Mouse (Mus musculus): Measurements from ENCODE around the gene Arsg. TPM values are rescaled to one million over a fixed set of nuclear protein-coding genes. Genes with fewer than 3 reads are reported as not detected.

Gene Arsg
- polyA plus RNA-seq, 1 experiment from 2014 or later = 6.5 TPM

DNA sequence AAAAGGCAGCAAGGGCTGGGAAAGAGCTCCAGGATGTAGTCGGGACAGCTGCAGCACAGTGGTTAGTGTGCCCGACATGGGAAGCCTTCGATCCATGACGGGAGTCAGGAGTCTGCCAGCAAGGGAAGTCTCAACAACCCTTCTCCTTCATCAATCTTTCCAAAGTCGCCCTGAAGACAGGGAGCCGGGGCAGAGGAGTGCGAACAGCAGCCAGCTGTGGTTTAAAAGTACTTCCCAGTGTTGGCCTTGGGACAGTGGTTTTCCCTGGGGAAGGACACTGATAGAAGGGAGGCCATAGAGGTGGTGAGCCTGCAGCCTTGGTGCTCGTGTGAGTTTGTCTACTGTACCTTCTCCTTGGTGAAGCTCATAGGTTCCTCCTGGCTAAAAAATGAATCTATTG, 6.2 kb upstream of the Arsg start:
- H3K4me2 ChIP-seq (replicated peaks; ENCODE audit: low read depth, low read length) = no peak overlapping the region
- H3K27ac ChIP-seq (ENCODE audit: low read length) = no peak overlapping the region
- ATAC-seq (ENCODE audit: low FRiP score, low TSS enrichment) = no peak
- peaks cover 20% of the 10 kb centered on the region for H3K4me1 ChIP-seq (ENCODE audit: insufficient read depth, low read length)
- peaks cover 7% of the 10 kb centered on the region; the same call in 1 of the 2 replicates for H3K36me3 ChIP-seq (ENCODE audit: insufficient read depth, low read length)
- H3K27me3 ChIP-seq (ENCODE audit: insufficient read depth, low read length) = no peaks in the 10 kb centered on the region
- H3K9me3 ChIP-seq (ENCODE audit: low read length) = no peaks in the 10 kb centered on the region
- no peak overlapping the region for H3K9ac ChIP-seq (replicated peaks; ENCODE audit: low read length)
- 30% methylated on average over 8 of the region's 8 CpGs for WGBS
- no peak overlapping the region for H3K4me3 ChIP-seq (ENCODE audit: low read length)

DNA sequence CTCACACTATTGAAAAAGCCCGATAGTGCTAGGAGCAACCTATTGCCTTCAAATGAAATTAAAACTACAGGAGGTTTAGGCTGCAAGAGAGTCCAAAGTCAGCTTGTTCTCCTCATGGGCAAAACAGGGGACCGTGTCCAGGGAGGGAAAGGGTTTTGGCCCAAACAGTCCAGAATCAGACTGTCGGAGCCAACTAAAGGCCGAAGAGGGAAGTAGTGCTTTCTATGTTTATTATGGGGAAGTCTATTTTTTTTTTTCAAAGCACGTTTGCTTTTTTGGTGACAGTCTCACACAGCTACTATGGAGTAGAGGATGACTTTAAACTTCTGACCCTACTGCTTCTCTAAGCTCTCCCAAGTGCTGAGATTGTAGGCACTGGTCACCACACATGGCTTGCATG, 5.0 kb upstream of the Arsg start:
- H3K4me3 ChIP-seq (ENCODE audit: low read length) = no peak overlapping the region
- no peaks in the 10 kb centered on the region for H3K36me3 ChIP-seq (ENCODE audit: insufficient read depth, low read length)
- ATAC-seq (ENCODE audit: low FRiP score, low TSS enrichment) = no peak
- no peak overlapping the region for H3K27ac ChIP-seq (ENCODE audit: low read length)
- no peaks in the 10 kb centered on the region for H3K27me3 ChIP-seq (ENCODE audit: insufficient read depth, low read length)
- no peak overlapping the region for H3K9ac ChIP-seq (replicated peaks; ENCODE audit: low read length)
- H3K4me2 ChIP-seq (replicated peaks; ENCODE audit: low read depth, low read length) = no peak overlapping the region
- 85% methylated on average over 5 of the region's 5 CpGs for WGBS
- peaks cover 20% of the 10 kb centered on the region for H3K4me1 ChIP-seq (ENCODE audit: insufficient read depth, low read length)
- no peaks in the 10 kb centered on the region for H3K9me3 ChIP-seq (ENCODE audit: low read length)

GRCm38 (mm10) chr11:109470170-109470569, 3.0 kb upstream of the Arsg start:
- H3K36me3 ChIP-seq (ENCODE audit: insufficient read depth, low read length) = no peaks in the 10 kb centered on the region
- H3K4me2 ChIP-seq (replicated peaks; ENCODE audit: low read depth, low read length) = no peak overlapping the region
- no peaks in the 10 kb centered on the region for H3K9me3 ChIP-seq (ENCODE audit: low read length)
- WGBS = 54% methylated on average over 9 of the region's 9 CpGs
- no peak overlapping the region for H3K27ac ChIP-seq (ENCODE audit: low read length)
- H3K4me1 ChIP-seq (ENCODE audit: insufficient read depth, low read length) = peaks cover 25% of the 10 kb centered on the region
- H3K27me3 ChIP-seq (ENCODE audit: insufficient read depth, low read length) = no peaks in the 10 kb centered on the region
- H3K9ac ChIP-seq (replicated peaks; ENCODE audit: low read length) = no peak overlapping the region
- ATAC-seq (ENCODE audit: low FRiP score, low TSS enrichment) = no peak
- H3K4me3 ChIP-seq (ENCODE audit: low read length) = no peak overlapping the region

- no peaks in the 10 kb centered on the region for H3K27me3 ChIP-seq (ENCODE audit: insufficient read depth, low read length)
- H3K4me2 ChIP-seq (replicated peaks; ENCODE audit: low read depth, low read length) = peak overlapping the region; percentile 95
- H3K9ac ChIP-seq (replicated peaks; ENCODE audit: low read length) = peak overlapping the region; percentile 91; the same call in 1 of the 2 replicates
- peak overlapping the region; percentile 75 for H3K4me3 ChIP-seq (ENCODE audit: low read length)
- no peaks in the 10 kb centered on the region for H3K9me3 ChIP-seq (ENCODE audit: low read length)
- no peak for ATAC-seq (ENCODE audit: low FRiP score, low TSS enrichment)
- no peaks in the 10 kb centered on the region for H3K36me3 ChIP-seq (ENCODE audit: insufficient read depth, low read length)
- peaks cover 25% of the 10 kb centered on the region for H3K4me1 ChIP-seq (ENCODE audit: insufficient read depth, low read length)
- WGBS = 24% methylated on average over 15 of the region's 15 CpGs
- H3K27ac ChIP-seq (ENCODE audit: low read length) = no peak overlapping the region
These were observed 2.0 kb upstream of the Arsg start for GRCm38 (mm10) chr11:109470921-109471861.

- H3K27ac ChIP-seq (ENCODE audit: low read length) = peak overlapping the region; percentile 85
- peak overlapping the region; percentile 91 for H3K9ac ChIP-seq (replicated peaks; ENCODE audit: low read length)
- peak overlapping the region; percentile 95 for H3K4me2 ChIP-seq (replicated peaks; ENCODE audit: low read depth, low read length)
- peak overlapping the region; percentile 75 for H3K4me3 ChIP-seq (ENCODE audit: low read length)
- H3K36me3 ChIP-seq (ENCODE audit: insufficient read depth, low read length) = no peaks in the 10 kb centered on the region
- ATAC-seq (ENCODE audit: low FRiP score, low TSS enrichment) = no peak; the same call in 1 of the 2 replicates
- H3K9me3 ChIP-seq (ENCODE audit: low read length) = no peaks in the 10 kb centered on the region
- peaks cover 22% of the 10 kb centered on the region for H3K4me1 ChIP-seq (ENCODE audit: insufficient read depth, low read length)
- WGBS = 0% methylated on average over 33 of the region's 33 CpGs
- H3K27me3 ChIP-seq (ENCODE audit: insufficient read depth, low read length) = no peaks in the 10 kb centered on the region
These were observed 943 bp upstream of the Arsg start for GRCm38 (mm10) chr11:109472171-109472691.

GRCm38 (mm10) chr11:109472821-109473170, 378 bp upstream of the Arsg start:
- Histone ChIP-seq H3K4me1 (ENCODE audit: insufficient read depth, low read length) (peaks cover 22% of the 10 kb centered on the region), H3K9me3 (ENCODE audit: low read length) (no peaks in the 10 kb centered on the region), H3K4me2 (replicated peaks; ENCODE audit: low read depth, low read length) (peak overlapping the region; percentile 95), H3K4me3 (ENCODE audit: low read length) (peak overlapping the region; percentile 75), H3K9ac (replicated peaks; ENCODE audit: low read length) (peak overlapping the region; percentile 91), H3K27me3 (ENCODE audit: insufficient read depth, low read length) (no peaks in the 10 kb centered on the region), H3K36me3 (ENCODE audit: insufficient read depth, low read length) (no peaks in the 10 kb centered on the region), H3K27ac (ENCODE audit: low read length) (peak overlapping the region; percentile 85)
- 0% methylated on average over 12 of the region's 13 CpGs for WGBS
- peak; percentile 33; the same call in 1 of the 2 replicates for ATAC-seq (ENCODE audit: low FRiP score, low TSS enrichment)

DNA sequence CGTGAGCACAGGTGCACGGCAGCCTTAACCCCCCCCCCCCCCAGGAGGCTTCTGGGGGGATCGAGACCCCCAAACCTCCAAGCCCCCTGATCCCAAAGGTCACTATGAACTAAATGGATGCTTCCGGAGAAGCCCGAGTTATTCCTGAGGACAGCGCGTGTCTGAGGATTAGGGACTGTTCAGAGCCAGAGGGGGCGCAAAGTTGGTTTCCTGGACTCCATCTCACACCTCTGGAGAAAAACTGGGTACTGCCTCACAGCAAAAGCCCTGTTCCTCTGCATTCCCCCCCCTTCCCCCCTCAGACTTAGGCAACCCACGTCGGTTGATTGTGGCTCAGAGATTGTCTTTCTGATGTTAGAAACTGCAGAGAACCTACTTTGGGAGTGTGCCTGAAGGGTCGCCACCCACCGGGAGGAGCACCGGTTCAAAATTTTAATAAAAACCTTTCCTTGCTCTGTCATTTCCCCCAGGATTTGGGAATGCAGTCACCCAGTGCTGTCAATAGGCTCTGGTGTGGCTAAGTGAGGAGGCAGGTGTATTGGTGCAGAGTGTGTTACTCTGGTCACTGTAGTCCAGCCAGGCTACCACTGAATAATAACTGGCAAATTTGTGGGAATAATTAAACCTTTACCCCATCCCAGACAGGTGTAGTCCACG, 1.0 kb downstream of the Arsg start:
- Histone ChIP-seq H3K4me3 (ENCODE audit: low read length) (peak overlapping the region; percentile 75), H3K27ac (ENCODE audit: low read length) (peak overlapping the region; percentile 85; the same call in 1 of the 2 replicates), H3K4me2 (replicated peaks; ENCODE audit: low read depth, low read length) (peak overlapping the region; percentile 95), H3K9ac (replicated peaks; ENCODE audit: low read length) (peak overlapping the region; percentile 91), H3K36me3 (ENCODE audit: insufficient read depth, low read length) (no peaks in the 10 kb centered on the region), H3K27me3 (ENCODE audit: insufficient read depth, low read length) (no peaks in the 10 kb centered on the region), H3K9me3 (ENCODE audit: low read length) (no peaks in the 10 kb centered on the region), H3K4me1 (ENCODE audit: insufficient read depth, low read length) (peaks cover 26% of the 10 kb centered on the region)
- WGBS = 14% methylated on average over 14 of the region's 14 CpGs
- ATAC-seq (ENCODE audit: low FRiP score, low TSS enrichment) = peak; percentile 14; the same call in 1 of the 2 replicates

- no peaks in the 10 kb centered on the region for H3K27me3 ChIP-seq (ENCODE audit: insufficient read depth, low read length)
- no peaks in the 10 kb centered on the region for H3K36me3 ChIP-seq (ENCODE audit: insufficient read depth, low read length)
- peaks cover 26% of the 10 kb centered on the region for H3K4me1 ChIP-seq (ENCODE audit: insufficient read depth, low read length)
- H3K27ac ChIP-seq (ENCODE audit: low read length) = no peak overlapping the region
- 86% methylated on average over 13 of the region's 13 CpGs for WGBS
- no peak overlapping the region for H3K9ac ChIP-seq (replicated peaks; ENCODE audit: low read length)
- no peak overlapping the region for H3K4me3 ChIP-seq (ENCODE audit: low read length)
- no peak overlapping the region for H3K4me2 ChIP-seq (replicated peaks; ENCODE audit: low read depth, low read length)
- no peaks in the 10 kb centered on the region for H3K9me3 ChIP-seq (ENCODE audit: low read length)
- no peak for ATAC-seq (ENCODE audit: low FRiP score, low TSS enrichment)
These were observed 1.7 kb downstream of the Arsg start for GRCm38 (mm10) chr11:109474836-109475235.

DNA sequence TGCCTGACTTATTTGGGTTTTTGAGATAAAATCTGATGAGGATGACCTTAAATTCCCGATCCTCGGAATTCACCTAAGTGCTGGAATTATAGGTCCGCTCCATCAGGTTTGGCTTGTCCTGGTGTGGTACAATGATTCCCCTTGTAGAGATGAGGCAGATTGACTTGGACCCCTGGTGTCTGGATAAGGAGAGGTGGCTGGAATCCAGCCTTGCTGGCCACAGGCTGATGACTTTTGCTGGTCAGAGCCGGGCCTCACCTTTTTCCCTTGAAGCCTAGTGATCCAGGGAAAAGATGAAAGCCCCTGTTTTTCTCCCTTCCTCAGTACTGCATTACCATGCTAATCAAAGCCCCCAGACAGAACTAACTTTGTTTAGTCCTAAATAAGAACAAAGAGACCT, 2.5 kb downstream of the Arsg start:
- no peak overlapping the region for H3K4me2 ChIP-seq (replicated peaks; ENCODE audit: low read depth, low read length)
- H3K4me3 ChIP-seq (ENCODE audit: low read length) = no peak overlapping the region
- peaks cover 20% of the 10 kb centered on the region for H3K4me1 ChIP-seq (ENCODE audit: insufficient read depth, low read length)
- WGBS = 72% methylated on average over 4 of the region's 4 CpGs
- no peak overlapping the region for H3K27ac ChIP-seq (ENCODE audit: low read length)
- no peaks in the 10 kb centered on the region for H3K27me3 ChIP-seq (ENCODE audit: insufficient read depth, low read length)
- no peaks in the 10 kb centered on the region for H3K36me3 ChIP-seq (ENCODE audit: insufficient read depth, low read length)
- no peaks in the 10 kb centered on the region for H3K9me3 ChIP-seq (ENCODE audit: low read length)
- ATAC-seq (ENCODE audit: low FRiP score, low TSS enrichment) = no peak
- H3K9ac ChIP-seq (replicated peaks; ENCODE audit: low read length) = no peak overlapping the region

Measured in kidney, embryonic 16.5 days (tissue).